Mouse (Mus musculus) G1E-ER4 (cell line): ENCODE data around the gene Adamts5. TPM values are rescaled to one million over a fixed set of nuclear protein-coding genes. Genes with fewer than 3 reads are reported as not detected.
A peak's percentile ranks its signal among the peaks of the same experiment; 100 is the strongest.

Experiments used
- GATA1 ChIP-seq: IDR thresholded peaks from one replicate; pipeline ENCODE4 v1.8.0; 2012; ENCODE audit warnings: low read length, inconsistent platforms
- polyA plus RNA-seq: library from polyadenylated mRNA; stranded (reverse); fragments of >175 nt; gene quantifications from 2 replicates; pipeline ENCODE4 v1.2.3, GENCODE M21; 2012

Gene Adamts5
- polyA plus RNA-seq, 1 experiment, result 1.6 TPM

GRCm38 (mm10) chr16:85871971-85872370 is 29.7 kb downstream of the Adamts5 start:
- no peak for TF ChIP-seq GATA1

GRCm38 (mm10) chr16:85871248-85871647 is 30.4 kb downstream of the Adamts5 start:
- TF ChIP-seq GATA1, result no peak

GRCm38 (mm10) chr16:85864691-85865389 is 36.8 kb downstream of the Adamts5 start:
- TF ChIP-seq GATA1, result peak; percentile 44

- peak; percentile 96 for TF ChIP-seq GATA1
Measured at GRCm38 (mm10) chr16:85854505-85854904, 47.1 kb downstream of the Adamts5 start.

GRCm38 (mm10) chr16:85827066-85827465 is 74.6 kb downstream of the Adamts5 start:
- no peak for TF ChIP-seq GATA1

GRCm38 (mm10) chr16:85822330-85822916 is 79.2 kb downstream of the Adamts5 start:
- no peak for TF ChIP-seq GATA1

- no peak for TF ChIP-seq GATA1
Measured at GRCm38 (mm10) chr16:85819808-85820458, 81.7 kb downstream of the Adamts5 start.

GRCm38 (mm10) chr16:85814116-85814515 is 87.5 kb downstream of the Adamts5 start:
- no peak for TF ChIP-seq GATA1

- no peak for TF ChIP-seq GATA1
Measured at GRCm38 (mm10) chr16:85807626-85808025, 94.0 kb downstream of the Adamts5 start.

- TF ChIP-seq GATA1, result no peak
Measured at GRCm38 (mm10) chr16:85807072-85807471, 94.6 kb downstream of the Adamts5 start.

Other genes starting within 250 kb of the Adamts5 start
- not detected in 2 replicates for gene Adamts1, start 98.7 kb downstream of the Adamts5 start, polyA plus RNA-seq